Mouse (Mus musculus) kidney, postnatal 36 days (tissue): ENCODE measurements at regions not wholly inside any gene's neighbourhood (a gene's known extent, or its start where the extent isn't known, plus 50 kb on each side); places are given as distances from the start of the nearest gene placed in this dataset.
A peak's percentile ranks its signal among the peaks of the same experiment; 100 is the strongest.

Experiments
- DNase-seq, 2 experiments: peaks; one replicate each; pipeline ENCODE4 v3.0.0; 2021 to 2022; ENCODE audit warnings: mixed read lengths in 2 of 2

- DNase-seq = peak in 1 of 2 experiments; percentile 1
Measured at GRCm38 (mm10) chrX:49387439-49387838, 76.3 kb upstream of the Arhgap36 start.

GRCm38 (mm10) chrX:49377067-49377466 is 86.7 kb upstream of the Arhgap36 start:
- peak; percentile 13 to 27 for DNase-seq

GRCm38 (mm10) chrX:49370384-49370783 is 82.3 kb upstream of the Enox2 start:
- no peak for DNase-seq

- no peak for DNase-seq
Measured at GRCm38 (mm10) chrX:49369404-49369803, 81.3 kb upstream of the Enox2 start.

- DNase-seq = no peak
Measured at GRCm38 (mm10) chrX:49346451-49346850, 58.4 kb upstream of the Enox2 start.
